Mouse (Mus musculus): Measurements from ENCODE around the gene Ifitm6. TPM values are rescaled to one million over a fixed set of nuclear protein-coding genes. Genes with fewer than 3 reads are reported as not detected.

The Ifitm6 gene
- polyA plus RNA-seq, 1 experiment = 4.4 TPM

DNA sequence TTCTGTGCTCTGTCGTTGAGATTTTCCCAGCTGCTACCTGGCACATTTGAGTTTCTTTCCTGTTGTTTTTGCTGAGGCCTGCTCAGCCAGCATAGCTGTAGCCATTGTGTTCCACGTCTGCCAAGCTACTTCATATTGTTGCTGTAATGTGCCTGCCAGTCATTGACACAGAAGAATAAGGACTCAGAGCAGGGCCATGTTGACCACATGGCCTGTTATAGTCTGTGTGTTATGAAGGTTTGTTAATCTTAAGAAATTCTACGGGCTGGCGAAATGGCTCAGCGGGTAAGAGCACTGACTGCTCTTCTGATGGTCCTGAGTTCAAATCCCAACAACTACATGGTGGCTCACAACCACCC, 9.0 kb upstream of the Ifitm6 start:
- TF ChIP-seq TCF12 (IDR thresholded peaks at IDR 0.05; ENCODE audit: insufficient read depth, poor library complexity, severe bottlenecking) = no peak
- no peak for TF ChIP-seq MAX (IDR thresholded peaks at IDR 0.05; ENCODE audit: low read depth)
- TF ChIP-seq TCF3 (IDR thresholded peaks at IDR 0.05; ENCODE audit: insufficient read length, low read depth) = no peak
- TF ChIP-seq USF1 (IDR thresholded peaks at IDR 0.05; ENCODE audit: low read depth) = no peak
- TF ChIP-seq SRF (IDR thresholded peaks at IDR 0.05; ENCODE audit: control insufficient read depth, insufficient read length, low read depth) = no peak
- no peak for TF ChIP-seq MYOD1 (IDR thresholded peaks at IDR 0.05; ENCODE audit: control insufficient read depth in 1 of 3, insufficient read length in 2 of 3, low read depth in 2 of 3)
- TF ChIP-seq E2F4 (IDR thresholded peaks at IDR 0.05; ENCODE audit: insufficient read depth) = no peak
- TF ChIP-seq CEBPB (IDR thresholded peaks at IDR 0.05; ENCODE audit: insufficient read depth, poor library complexity, severe bottlenecking) = no peak
- TF ChIP-seq MYOG (IDR thresholded peaks at IDR 0.05; ENCODE audit: control insufficient read depth in 1 of 3, insufficient read depth in 1 of 3, insufficient read length in 2 of 3, low read depth in 2 of 3) = no peak
- TF ChIP-seq POLR2AphosphoS2 (IDR thresholded peaks at IDR 0.05; ENCODE audit: insufficient read length, low read depth) = no peak
- no peak for TF ChIP-seq POLR2A (IDR thresholded peaks at IDR 0.05; ENCODE audit: insufficient read length, low read depth)
- TF ChIP-seq REST (IDR thresholded peaks at IDR 0.05; ENCODE audit: insufficient read depth, insufficient read length) = no peak
- Histone ChIP-seq H3K36me3 (ENCODE audit: control insufficient read depth, insufficient read depth) (no peaks in the 10 kb centered on the region), H3K27me3 (ENCODE audit: control insufficient read depth, insufficient read depth, insufficient read length) (no peaks in the 10 kb centered on the region)

DNA sequence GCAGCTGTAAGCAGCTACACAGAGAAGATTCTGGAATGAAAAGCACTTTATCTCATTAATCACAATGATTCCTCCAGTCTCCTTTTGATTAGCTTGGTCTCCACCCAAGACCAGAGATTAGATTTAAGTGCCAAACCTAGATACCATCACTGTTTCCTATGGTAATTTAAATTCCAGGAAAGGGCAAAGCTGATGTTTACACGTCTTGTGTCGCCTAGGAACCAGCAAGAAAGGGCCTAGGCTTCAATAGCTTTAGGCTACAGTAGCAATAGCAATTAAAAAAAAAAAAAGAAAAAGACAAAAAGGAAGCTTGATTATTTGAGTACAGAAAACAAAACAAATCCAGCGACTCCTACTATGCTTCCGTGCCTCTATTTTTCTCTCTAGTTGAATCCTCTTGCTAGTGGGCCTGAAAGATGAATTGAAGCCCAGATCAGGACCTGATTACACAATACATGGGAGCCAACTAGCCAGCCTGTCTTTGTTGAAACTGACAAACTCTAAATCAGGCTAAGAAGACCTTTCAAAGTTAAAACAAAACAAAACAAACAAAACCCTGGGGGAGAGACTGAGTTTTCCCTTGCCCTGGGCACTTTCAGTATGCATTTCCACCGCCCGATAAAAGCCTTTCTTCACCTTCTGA, 8.5 kb upstream of the Ifitm6 start:
- H3K4me2 ChIP-seq (ENCODE audit: low read depth) = no peak overlapping the region
- H3K27me3 ChIP-seq (ENCODE audit: control insufficient read depth, insufficient read depth, insufficient read length) = no peaks in the 10 kb centered on the region
- no peaks in the 10 kb centered on the region for H3K36me3 ChIP-seq (ENCODE audit: control insufficient read depth, insufficient read depth)
- no peaks in the 10 kb centered on the region for H3K79me2 ChIP-seq (ENCODE audit: control insufficient read depth, insufficient read depth)
- H3ac ChIP-seq (ENCODE audit: control insufficient read depth, insufficient read length) = no peak overlapping the region
- H3K4me3 ChIP-seq = no peak overlapping the region
- TF ChIP-seq REST (IDR thresholded peaks at IDR 0.05; ENCODE audit: insufficient read depth, insufficient read length) (no peak), USF1 (IDR thresholded peaks at IDR 0.05; ENCODE audit: low read depth) (no peak), MYOG (IDR thresholded peaks at IDR 0.05; ENCODE audit: control insufficient read depth in 1 of 3, insufficient read depth in 1 of 3, insufficient read length in 2 of 3, low read depth in 2 of 3) (no peak), MYOD1 (IDR thresholded peaks at IDR 0.05; ENCODE audit: control insufficient read depth in 1 of 3, insufficient read length in 2 of 3, low read depth in 2 of 3) (no peak), POLR2AphosphoS2 (IDR thresholded peaks at IDR 0.05; ENCODE audit: insufficient read length, low read depth) (no peak), MAX (IDR thresholded peaks at IDR 0.05; ENCODE audit: low read depth) (no peak)

More for the DNA sequence above, 9.0 kb upstream of the Ifitm6 start:
- Histone ChIP-seq H3K4me2 (ENCODE audit: low read depth) (no peak overlapping the region), H3K79me2 (ENCODE audit: control insufficient read depth, insufficient read depth) (no peaks in the 10 kb centered on the region), H3K4me3 (no peak overlapping the region), H3ac (ENCODE audit: control insufficient read depth, insufficient read length) (no peak overlapping the region)

DNA sequence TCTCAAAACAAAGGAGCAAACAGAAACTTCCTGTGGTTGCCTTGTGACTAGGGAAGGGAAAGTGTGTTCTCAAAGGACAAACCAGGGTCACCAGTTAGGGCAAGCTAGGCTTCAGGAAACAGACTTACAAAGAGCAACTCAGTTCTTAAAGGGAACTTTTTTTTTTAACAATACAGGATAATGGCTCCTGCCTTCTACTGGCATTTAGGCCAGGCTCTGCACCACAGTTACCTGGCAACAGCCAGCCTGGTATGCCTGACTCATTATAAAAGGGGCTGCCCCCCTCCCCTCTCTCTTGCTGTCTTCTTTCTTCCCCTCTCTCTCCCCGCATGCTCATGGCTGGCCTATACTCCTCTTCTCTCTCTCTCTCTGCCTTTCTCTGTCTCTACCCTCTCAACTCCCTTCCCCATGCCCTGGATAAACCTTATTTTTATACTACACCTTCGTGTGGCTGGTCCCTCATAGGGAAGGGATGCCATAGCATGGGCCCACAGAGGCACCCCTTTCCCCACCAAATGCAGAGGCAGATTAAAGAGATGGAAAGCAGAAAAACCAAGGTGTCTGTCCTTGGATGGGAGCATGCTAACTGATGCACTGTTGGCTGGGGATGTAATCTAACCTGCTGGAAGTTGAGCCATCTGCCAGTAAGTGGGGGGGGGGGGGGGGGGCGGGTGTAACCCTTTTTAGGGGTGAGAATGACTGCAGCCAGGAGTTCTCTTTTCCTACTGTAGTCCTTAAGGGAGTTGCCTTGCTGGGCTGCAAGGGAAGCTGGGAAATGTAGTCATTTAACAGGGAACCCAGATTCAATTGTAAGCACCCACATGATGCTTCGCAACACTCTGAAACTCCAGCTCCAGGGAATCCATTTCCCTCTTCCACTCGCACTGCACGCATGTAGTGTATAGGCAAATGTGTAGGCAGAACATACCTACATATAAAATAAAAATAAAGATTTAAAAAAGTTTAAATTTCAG, 7.4 kb upstream of the Ifitm6 start:
- Histone ChIP-seq H3K4me3 (no peak overlapping the region), H3ac (ENCODE audit: control insufficient read depth, insufficient read length) (no peak overlapping the region), H3K36me3 (ENCODE audit: control insufficient read depth, insufficient read depth) (no peaks in the 10 kb centered on the region), H3K79me2 (ENCODE audit: control insufficient read depth, insufficient read depth) (no peaks in the 10 kb centered on the region), H3K27me3 (ENCODE audit: control insufficient read depth, insufficient read depth, insufficient read length) (no peaks in the 10 kb centered on the region), H3K4me2 (ENCODE audit: low read depth) (no peak overlapping the region)
- TF ChIP-seq MAX (IDR thresholded peaks at IDR 0.05; ENCODE audit: low read depth) (no peak), POLR2AphosphoS2 (IDR thresholded peaks at IDR 0.05; ENCODE audit: insufficient read length, low read depth) (no peak), MYOD1 (IDR thresholded peaks at IDR 0.05; ENCODE audit: control insufficient read depth in 1 of 3, insufficient read length in 2 of 3, low read depth in 2 of 3) (no peak)

DNA sequence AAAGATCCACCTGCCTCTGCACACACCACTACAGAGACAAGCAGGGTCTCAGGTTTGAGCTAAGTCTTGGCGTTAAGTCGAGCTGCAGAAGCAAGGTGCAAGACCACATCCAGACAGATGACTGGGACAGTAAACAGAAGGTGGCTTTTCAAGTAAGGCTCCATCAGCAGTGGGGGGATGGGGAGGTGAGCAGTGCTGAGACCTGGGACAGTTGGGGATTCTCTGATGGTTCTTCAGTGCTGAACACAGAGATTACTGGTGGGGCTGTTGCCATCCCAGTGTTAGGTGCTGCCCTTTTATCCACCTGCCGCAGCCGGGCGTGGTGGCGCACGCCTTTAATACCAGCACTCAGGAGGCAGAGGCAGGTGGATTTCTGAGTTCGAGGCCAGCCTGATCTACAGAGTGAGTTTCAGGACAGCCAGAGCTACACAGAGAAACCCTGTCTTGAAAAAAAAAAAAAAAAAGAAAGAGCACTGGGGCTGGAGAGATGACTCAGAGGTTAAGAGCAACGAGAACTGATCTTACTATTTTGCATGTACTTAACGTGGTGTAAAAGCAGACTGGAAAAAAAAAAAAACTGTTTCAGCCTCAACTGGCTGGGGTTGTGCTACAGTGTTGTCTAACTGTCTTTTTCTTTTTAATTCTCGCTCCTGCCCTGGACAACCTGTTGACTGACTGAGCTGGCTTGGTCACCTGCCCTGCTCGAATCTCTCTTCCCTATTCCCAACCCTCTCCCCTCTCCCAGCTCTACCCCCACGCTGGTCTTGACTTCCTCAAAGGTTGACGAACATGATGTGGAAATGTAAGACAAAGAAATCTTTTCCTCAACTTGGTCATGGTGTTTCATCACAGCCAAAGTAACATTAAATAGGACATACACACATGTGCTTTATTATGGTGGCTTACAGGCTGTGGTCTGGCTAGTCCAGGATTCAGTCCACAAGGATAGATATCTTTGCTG, 4.0 kb upstream of the Ifitm6 start:
- Histone ChIP-seq H3K4me3 (no peak overlapping the region), H3K27me3 (ENCODE audit: control insufficient read depth, insufficient read depth, insufficient read length) (no peaks in the 10 kb centered on the region)
- TF ChIP-seq POLR2A (IDR thresholded peaks at IDR 0.05; ENCODE audit: insufficient read length, low read depth) (no peak), REST (IDR thresholded peaks at IDR 0.05; ENCODE audit: insufficient read depth, insufficient read length) (no peak), MYOG (IDR thresholded peaks at IDR 0.05; ENCODE audit: control insufficient read depth in 1 of 3, insufficient read depth in 1 of 3, insufficient read length in 2 of 3, low read depth in 2 of 3) (no peak), TCF12 (IDR thresholded peaks at IDR 0.05; ENCODE audit: insufficient read depth, poor library complexity, severe bottlenecking) (no peak), POLR2AphosphoS2 (IDR thresholded peaks at IDR 0.05; ENCODE audit: insufficient read length, low read depth) (no peak), E2F4 (IDR thresholded peaks at IDR 0.05; ENCODE audit: insufficient read depth) (no peak), USF1 (IDR thresholded peaks at IDR 0.05; ENCODE audit: low read depth) (no peak), SRF (IDR thresholded peaks at IDR 0.05; ENCODE audit: control insufficient read depth, insufficient read length, low read depth) (no peak), CEBPB (IDR thresholded peaks at IDR 0.05; ENCODE audit: insufficient read depth, poor library complexity, severe bottlenecking) (no peak), MAX (IDR thresholded peaks at IDR 0.05; ENCODE audit: low read depth) (no peak), TCF3 (IDR thresholded peaks at IDR 0.05; ENCODE audit: insufficient read length, low read depth) (no peak)

More for the DNA sequence above, 4.0 kb upstream of the Ifitm6 start:
- H3K4me2 ChIP-seq (ENCODE audit: low read depth) = no peak overlapping the region
- H3ac ChIP-seq (ENCODE audit: control insufficient read depth, insufficient read length) = no peak overlapping the region
- no peaks in the 10 kb centered on the region for H3K79me2 ChIP-seq (ENCODE audit: control insufficient read depth, insufficient read depth)
- no peaks in the 10 kb centered on the region for H3K36me3 ChIP-seq (ENCODE audit: control insufficient read depth, insufficient read depth)
